Mouse (Mus musculus): Measurements from ENCODE around the gene Lta. TPM values are rescaled to one million over a fixed set of nuclear protein-coding genes. Genes with fewer than 3 reads are reported as not detected.

The Lta gene
- total RNA-seq (2021) = not detected
- long read RNA-seq, experiment 1 = 0 reads
- long read RNA-seq, experiment 2, partial matches to known transcripts = 0 of 1 reads
- long read RNA-seq, experiment 2, other reads (novel, unspliced or antisense) = 1 of 1 reads

- DNase-seq (ENCODE audit: low spot score in 2 of 2) = no peak
Observed at GRCm38 (mm10) chr17:35204494-35205379, at the start of gene Lta. Gene Lta (minus strand): TSS chr17:35205351.

DNA sequence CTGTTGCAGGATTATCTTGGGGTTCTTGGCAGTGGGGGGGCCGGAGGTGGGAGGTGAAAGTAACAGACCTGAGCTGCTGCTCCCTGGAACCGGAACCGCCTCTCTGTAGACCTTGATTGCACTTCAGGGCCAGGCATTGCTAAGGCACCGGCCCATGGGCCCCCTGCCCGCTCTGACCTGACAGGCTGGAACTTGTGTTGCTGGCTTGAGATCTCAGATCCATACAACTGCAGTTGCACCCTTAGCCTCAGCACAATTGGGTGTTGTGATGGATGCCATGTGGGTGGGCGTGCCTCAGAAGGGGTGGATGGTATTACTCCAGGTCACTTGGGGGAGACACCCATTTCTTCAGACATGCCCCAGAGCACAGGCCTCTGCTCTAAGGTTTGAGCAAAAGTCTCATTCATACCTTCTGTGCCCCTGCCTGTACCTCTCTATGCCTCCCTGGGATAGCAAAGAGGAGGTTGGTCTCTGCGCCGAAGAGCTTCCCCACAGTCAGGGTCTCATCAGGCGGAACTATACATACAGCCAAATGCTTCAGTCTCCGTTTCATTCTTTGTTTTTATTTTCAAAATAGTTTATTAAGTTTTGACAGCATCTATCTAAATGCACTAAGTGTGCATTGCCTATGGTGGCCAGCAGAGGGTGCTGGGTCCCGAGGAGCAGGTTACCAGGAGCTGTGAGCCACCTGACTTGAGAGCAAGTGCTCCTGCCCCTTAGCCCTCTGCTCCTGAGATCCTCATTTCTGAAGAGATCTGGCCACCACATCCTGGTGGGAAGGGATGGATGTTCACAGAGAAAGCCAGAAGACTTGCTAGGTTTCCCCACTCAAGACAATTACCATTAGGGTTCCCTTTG lies 49.3 kb upstream of the Lta start:
- DNase-seq (ENCODE audit: low spot score in 2 of 2) = peak in 1 of 2 experiments; percentile 71

DNA sequence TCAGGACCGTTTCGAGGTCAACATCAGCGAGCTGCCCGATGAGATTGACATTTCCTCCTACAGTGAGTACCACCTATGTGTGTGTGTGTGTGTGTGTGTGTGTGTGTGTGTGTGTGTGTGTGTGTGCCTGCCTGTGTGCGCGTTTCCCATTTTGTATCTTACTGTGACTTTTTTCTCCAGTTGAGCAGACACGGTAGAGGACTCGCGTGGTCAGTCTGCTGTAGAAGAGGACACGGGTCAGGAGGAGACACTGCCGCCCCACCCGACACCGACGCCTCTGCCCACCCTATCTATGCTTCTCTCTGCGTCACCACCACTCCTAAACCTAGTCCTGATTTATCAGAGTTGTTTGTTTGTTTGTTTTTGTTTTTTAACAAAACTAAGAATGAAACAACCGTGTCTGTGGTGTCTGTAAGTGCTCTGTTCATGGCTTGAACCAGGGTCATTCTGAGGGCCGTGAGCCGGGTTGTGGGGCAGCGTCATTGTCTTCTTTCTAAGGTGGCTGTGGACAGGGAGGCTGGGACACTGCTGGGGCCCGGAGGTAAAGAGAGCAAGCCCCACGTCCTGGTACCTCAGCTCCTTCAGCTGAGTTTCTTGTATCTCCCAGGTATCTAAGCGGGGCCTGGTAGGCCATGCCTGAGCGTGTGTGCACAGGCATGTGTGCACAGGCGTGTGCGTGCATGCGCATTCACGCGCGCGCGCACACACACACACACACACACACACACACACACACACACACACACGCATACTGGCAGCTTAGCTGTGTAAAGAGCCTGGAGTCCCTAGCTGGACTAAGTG lies 48.3 kb upstream of the Lta start:
- DNase-seq (ENCODE audit: low spot score in 2 of 2) = no peak

- no peak for DNase-seq (ENCODE audit: low spot score in 2 of 2)
Observed at GRCm38 (mm10) chr17:35252619-35253292, 47.6 kb upstream of the Lta start.

GRCm38 (mm10) chr17:35251981-35252380 lies 46.8 kb upstream of the Lta start:
- no peak for DNase-seq (ENCODE audit: low spot score in 2 of 2)

GRCm38 (mm10) chr17:35251162-35251719 lies 46.1 kb upstream of the Lta start:
- DNase-seq (ENCODE audit: low spot score in 2 of 2) = no peak

GRCm38 (mm10) chr17:35250348-35251120 lies 45.4 kb upstream of the Lta start:
- DNase-seq (ENCODE audit: low spot score in 2 of 2) = no peak

- no peak for DNase-seq (ENCODE audit: low spot score in 2 of 2)
Observed at GRCm38 (mm10) chr17:35249451-35250197, 44.5 kb upstream of the Lta start.

DNA sequence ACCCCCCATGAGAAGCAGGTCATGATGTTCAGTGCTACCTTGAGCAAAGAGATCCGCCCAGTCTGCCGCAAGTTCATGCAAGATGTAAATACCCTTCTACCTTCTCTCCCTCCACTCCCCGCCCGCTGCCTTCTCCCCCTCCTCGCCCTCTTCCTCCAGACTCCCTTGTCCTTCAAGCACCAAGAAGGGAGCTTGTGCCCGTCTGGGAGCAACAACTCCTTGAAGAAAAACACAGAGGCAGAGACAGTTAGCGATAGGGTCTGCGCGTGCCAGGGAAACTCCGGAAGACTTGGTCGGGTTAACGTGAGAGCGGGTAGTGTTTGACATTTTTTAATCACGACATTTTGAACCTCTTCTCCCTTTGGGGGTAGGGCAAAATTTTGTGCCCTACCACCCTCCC lies 43.8 kb upstream of the Lta start:
- DNase-seq (ENCODE audit: low spot score in 2 of 2) = no peak

GRCm38 (mm10) chr17:35247144-35247543 lies 42.0 kb upstream of the Lta start:
- DNase-seq (ENCODE audit: low spot score in 2 of 2) = no peak

GRCm38 (mm10) chr17:35245731-35246623 lies 40.8 kb upstream of the Lta start:
- no peak for DNase-seq (ENCODE audit: low spot score in 2 of 2)

DNA sequence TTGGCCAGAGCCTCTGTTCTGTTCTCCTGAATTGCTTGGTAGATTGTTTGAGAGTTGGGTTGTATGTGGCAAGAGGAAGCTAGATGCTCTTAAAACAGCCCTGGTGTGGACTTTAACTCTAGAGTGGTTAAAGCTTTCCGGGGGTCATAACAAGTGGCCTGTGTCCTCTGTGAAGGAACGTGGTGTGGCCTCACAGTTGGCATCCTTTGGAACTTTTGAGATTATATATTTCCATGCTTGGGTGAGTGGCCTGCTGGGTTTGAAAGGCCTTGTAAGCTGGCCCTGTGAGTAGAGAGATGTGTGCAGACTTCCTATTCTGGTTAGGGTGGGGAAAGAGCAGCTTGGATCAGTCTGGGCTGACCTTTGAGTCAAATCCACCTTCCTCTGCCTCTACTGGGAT lies 39.8 kb upstream of the Lta start:
- no peak for DNase-seq (ENCODE audit: low spot score in 2 of 2)

DNA sequence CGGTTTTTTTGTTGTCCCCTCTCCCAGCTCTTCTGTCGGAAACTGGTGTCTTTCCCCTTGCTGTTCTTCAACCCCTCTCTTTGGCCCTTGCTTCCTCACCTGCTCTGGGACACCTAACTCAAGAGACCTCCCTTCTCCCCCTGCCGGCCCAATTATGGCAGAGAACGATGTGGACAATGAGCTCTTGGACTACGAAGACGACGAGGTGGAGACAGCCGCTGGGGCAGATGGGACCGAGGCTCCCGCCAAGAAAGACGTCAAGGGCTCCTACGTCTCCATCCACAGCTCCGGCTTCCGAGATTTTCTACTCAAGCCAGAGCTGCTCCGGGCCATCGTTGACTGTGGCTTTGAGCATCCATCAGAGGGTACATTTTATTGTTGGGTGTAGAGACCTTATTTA lies 37.9 kb upstream of the Lta start:
- no peak for DNase-seq (ENCODE audit: low spot score in 2 of 2)

- peak; percentile 60 to 70 for DNase-seq (ENCODE audit: low spot score in 2 of 2)
Observed at GRCm38 (mm10) chr17:35242015-35242941, 37.1 kb upstream of the Lta start.

DNA sequence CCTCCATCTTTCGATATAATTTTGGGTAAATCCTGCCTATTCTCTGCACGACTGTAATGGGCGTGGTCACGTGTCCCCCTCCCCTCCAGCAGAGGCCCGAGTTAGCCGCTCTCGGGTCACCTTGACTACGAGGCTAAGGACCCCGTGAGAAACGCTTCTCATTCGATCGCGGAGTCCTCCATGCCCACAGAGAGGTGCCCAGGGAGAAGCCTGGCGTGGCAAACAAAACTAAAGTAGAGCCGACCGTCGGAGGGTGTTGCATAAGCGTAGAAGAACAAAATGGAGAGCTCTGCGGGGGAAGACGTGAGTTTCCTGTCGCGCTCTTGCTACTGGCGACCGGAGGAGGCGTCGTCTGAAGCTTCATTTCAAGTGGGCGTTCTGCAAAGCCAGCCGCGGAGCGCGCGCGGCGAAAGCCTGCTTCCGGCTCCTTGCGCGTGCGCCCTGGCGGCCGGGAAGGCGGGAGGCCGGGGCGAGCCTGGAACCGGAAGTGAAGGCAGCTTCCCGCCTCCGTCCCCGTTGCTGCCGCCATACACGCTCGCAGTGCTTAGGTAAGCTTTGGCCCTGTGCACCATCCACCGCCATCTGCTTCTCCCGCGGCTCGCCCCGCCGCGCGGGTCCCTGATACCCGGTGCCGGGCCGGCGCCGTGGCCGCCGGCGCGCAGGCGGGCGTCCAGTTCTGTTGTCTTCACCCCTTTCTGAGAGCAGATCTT lies 36.3 kb upstream of the Lta start, which contains the start of gene Ddx39b:
Ddx39b (plus strand) TSS at position 442 of the 710 bp plus-strand sequence.
- peak; percentile 94 for DNase-seq (ENCODE audit: low spot score in 2 of 2)

All from adrenal gland, adult 18-20 months (tissue).